Mouse (Mus musculus) ovary, postnatal 14 days (tissue): ENCODE results near the gene Dtx3.
"Not testable (repeated sequence)": the region's sequence is repeated elsewhere in the genome, so short reads cannot be mapped to it uniquely, and the experiment has no call there.

ENCODE experiments used
- DNase-seq: peaks from one replicate; pipeline ENCODE4 v3.0.0; 2022; ENCODE audit warnings: low spot score

Dtx3 gene

DNA sequence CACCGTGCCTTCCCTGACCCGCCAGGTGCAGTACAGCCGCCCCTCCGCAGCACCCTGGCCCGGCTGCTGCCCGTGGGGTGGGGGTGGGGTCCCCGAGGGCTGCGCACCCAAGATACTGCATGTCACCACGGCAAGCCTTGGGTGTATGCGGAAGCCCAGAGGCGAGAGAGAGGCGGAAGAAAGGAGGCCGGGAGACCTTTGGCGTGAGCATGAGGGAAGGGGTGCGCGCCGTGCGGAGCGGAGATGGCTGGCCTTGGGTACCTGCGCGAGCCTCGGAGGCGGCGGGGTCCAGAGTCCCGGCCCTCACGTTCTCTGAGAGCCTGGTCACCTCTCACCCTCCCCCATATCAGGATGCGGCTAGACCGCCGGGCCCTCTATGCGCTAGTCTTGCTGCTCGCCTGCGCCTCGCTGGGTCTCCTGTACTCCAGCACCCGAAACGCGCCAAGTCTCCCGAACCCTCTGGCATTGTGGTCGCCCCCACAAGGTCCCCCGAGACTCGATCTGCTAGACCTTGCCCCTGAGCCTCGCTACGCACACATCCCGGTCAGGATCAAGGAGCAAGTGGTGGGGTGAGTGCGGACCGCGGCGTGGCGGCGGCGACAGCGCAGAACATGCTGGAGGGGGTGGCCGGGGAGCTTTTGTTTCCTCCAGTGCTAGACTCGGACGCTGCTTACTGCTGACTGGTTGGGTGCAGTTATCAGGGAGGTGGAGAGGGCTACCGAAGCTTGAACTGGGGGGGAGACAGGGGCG, 29.7 kb downstream of the Dtx3 start:
- no peak for DNase-seq

DNA sequence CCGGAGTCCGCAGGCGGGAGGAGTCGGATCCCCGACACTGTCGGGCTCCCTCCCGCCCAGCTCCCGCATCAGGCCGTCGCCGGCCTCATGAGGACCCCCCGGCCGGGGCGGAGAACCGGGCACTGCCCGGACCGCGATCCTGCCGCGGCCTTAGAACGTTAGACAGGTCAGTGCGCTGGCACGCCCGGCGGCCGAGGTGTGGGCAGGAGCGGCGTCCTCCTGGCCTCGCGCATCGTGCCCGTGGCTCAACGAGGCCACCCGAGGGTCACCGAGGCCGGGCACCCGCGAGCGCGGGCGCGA, 30.2 kb downstream of the Dtx3 start:
- no peak for DNase-seq

DNA sequence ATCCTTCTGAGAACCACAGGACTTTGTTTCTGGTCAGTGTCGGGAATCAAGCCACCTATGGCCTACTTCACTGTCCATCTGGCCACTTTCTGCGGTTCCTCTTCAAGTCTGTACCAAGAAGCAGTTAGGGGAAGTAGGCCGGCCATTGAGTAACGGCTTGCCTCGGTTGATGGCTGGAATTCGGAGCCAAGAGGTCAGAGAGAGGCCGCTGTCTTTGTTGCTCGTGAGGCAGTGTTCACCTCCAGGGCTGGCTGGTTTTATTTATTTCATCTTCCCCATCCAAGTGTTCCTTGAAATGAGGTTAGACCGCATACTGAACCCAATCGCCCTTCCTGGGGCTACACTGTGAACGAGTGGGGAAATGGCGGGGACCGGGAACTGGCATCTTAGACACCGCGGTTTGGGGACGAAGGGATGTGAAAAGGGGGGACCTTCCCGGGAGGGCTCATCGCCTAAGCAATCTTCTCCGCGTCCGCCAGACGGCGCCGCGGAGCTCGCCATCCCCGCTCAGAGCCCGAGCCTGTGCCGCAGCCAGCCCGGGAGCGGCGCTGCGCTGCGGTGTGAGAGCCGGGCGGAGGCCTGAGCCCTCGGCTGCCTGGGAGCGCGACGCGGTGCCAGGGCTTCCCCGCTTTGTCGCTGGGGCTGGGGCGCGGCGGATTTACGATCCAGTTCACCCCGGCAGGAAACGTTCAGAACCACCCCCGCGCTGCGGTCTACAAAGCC, 30.7 kb downstream of the Dtx3 start, which contains the start of gene B4galnt1:
TSS of gene B4galnt1 (plus strand) at position 595 of the 723 bp plus-strand sequence.
- peak; percentile 57 for DNase-seq

DNA sequence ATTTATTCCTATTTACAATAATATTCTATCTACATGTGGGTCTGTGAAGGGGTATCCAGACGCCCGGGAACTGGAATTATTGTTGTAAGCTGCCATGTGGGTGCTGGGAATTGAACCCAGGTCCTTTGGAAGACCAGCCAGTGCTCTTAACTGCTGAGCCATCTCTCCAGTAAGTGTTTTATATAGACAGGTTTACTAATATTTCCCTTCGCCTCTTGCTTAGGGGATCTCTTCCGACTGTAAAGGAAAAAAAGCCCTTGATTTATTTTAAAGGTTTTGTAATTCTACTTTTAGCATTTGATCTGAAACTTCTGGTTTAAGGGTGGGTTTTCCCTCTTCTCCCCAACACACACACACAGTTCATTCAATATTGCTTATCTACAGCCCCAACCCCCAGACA, 31.3 kb downstream of the Dtx3 start:
- DNase-seq = no peak

DNA sequence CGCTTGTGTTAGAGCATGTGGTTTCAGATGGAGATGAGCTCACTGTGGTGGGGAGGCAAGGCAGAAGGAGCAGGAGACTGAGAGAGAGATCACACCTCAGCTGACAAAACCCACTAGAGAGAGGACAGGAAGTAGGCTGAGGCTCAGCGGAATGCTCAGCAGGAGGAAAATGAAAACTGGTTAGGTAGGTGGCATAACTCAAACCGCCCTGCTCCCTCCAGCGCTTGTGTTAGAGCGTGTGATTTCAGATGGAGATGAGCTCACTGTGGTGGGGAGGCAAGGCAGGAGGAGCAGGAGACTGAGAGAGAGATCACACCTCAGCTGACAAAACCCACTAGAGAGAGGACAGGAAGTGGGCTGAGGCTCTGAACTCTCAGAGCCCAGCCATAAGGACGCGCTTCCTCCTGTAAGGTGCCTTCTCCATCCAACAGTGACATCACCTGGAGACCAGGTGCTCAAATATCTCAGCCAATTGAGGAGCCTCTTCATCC, 32.7 kb downstream of the Dtx3 start:
- DNase-seq = not testable (repeated sequence)

DNA sequence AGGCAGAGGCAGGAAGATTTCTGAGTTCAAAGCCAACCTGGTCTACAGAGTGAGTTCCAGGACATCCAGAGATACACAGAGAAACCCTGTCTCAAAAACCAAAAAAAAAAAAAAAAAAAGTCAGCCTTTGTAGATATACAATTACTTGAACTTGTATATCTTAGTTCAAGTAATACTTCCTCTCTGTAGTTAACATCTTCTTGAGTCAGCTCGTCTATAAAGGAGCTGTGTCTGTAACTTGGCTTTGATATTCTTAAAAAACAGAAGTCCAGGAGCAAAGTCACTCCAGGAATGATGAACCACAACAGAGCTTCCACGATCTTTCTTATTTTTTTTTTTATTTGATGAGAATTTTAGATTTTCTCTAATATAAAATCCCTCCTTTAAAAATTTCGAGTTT, 34.8 kb downstream of the Dtx3 start:
- DNase-seq = no peak

DNA sequence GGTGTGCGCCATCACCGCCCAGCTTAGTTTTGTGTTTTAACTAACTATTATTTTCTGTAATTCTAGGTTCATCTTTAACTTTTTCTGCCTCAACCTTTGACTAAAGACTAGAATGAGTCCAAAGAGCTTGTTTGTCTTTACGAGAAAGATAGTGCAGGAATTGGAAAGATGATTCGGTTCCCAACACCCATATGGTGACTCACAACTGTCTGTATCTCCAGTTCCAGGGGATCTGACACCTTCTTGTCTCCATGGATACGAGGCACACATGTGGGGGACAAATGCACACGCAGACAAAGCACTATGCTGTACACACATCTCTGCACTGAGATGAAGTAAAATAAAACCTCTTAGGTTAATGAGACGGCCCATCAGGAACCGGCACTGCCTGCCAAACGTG, 35.4 kb downstream of the Dtx3 start:
- no peak for DNase-seq

DNA sequence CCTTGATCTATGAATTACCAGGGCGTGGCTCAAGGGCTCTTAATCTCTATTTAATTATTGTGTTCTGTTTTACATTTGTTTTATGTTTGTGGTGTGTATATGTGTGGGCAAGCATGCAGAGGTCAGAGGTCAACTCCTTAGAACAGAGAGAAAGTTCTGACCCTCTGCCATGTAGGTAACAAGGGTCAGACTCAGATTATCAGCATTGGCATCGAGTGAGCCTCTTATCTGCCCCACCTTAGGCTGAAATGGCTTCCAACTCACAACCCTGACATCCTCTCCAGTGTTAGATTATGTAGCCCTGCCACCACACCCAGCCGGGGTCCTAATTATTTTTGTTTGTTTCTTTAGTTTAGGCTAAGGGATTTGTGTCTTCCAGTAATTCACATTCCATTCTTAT, 37.1 kb downstream of the Dtx3 start:
- DNase-seq = no peak

DNA sequence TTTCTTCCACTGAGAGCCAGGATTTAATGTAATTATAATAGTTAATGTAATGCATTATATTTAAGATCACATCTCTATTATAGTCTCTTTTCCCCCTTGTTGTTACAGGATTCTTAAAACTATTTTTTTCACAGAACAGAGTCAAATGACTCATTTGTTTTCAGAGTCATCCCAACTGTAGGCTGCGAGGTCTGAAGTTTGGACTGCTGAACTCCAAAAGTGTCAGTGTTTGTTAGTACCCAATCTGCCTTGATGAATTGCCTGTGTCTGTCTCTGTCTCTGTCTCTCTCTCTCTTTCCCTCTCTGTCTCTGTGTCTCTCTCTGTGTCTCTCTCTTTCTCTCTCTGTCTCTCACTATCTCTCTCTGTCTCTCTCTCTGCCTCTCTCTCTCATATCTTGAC, 39.0 kb downstream of the Dtx3 start:
- DNase-seq = no peak

DNA sequence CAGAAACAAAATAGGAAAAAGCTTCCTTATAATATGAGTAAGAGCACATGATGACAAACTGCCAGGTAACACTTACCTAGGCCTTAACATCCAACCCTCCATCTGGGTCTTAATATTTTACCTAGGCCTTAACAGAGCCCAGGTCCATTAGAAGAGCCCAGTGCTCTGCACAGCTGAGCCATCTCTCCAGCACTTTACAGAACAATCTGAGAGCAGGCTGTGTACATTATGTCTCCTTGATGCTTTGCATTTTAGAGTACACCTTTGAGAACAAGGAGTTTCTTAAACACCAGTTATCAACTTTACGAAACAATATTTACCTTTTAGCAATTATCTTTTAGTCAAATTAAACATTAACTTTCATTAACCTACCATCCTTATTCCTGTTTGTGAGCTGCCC, 39.4 kb downstream of the Dtx3 start:
- no peak for DNase-seq

DNA sequence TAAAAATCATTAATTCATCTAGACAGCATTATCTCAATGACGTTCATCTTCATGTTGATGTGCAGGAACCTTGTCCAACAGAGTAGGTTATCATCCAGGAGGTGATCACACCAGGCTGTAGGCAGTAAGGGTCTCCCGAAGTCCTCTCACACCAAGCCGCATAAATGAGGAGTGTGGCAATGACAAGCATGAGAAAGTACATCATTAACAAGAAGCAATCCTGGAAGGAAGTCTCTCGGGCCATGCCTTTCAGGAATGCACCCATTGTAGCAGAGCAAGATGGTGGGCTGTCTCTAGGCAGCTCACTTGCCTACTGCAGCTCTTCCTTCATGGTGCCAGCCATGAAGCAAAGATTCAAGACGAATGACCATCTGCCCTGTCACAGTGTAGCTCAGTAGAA, 40.9 kb downstream of the Dtx3 start:
- no peak for DNase-seq

DNA sequence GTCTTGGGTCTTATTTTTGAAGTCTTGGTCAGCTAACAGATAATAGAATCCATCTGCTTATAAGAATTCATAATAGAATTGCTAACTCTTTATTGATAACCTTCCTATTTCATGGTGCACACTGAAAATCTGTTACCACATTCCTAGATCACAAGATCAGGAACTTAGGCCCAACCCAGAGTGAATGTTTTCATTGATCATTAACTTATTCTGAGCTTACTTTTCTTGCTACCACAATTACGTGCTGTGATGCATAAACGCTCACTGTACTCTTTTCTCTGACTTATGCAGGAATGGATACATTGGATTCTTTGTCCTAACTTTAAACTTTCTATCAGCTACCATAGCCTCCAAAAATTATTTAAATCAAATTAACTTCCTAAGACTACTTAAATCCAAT, 41.3 kb downstream of the Dtx3 start:
- DNase-seq = no peak

DNA sequence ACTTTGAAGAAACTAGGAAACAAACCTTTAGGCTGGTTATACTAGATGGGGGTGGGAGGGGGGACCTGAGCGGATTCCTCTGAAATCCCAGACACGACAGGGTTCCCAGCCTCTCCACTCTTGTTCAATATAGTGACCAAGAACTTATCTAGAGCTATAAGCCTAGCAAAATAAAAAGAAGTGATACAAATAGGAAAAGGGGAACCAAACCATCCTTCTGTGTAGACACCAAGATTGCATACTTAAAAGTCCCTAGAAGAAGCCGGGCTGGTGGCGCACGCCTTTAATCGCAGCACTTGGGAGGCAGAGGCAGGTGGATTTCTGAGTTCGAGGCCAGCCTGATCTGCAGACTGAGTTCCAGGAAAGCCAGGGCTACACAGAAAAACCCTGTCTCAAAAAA, 42.2 kb downstream of the Dtx3 start:
- DNase-seq = no peak

DNA sequence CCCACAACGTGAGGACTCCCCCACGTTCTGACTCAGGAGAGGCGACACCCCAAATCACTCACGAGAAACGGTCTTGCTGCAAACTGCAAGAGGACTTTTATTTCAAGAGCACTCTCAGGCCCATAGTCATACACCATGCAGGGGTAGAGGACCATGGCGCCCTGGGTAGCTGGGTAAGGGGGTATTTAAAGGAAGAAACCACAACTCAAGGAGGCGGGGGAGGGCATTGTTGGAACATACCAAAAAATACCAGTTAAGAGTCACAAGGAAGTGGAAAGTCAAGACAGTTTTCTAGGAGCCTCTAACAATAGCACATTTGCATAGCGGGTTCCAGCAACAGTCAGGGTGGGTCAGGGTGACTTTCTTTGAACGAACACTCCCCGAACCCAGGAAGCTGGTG, 43.0 kb downstream of the Dtx3 start:
- not testable (repeated sequence) for DNase-seq

DNA sequence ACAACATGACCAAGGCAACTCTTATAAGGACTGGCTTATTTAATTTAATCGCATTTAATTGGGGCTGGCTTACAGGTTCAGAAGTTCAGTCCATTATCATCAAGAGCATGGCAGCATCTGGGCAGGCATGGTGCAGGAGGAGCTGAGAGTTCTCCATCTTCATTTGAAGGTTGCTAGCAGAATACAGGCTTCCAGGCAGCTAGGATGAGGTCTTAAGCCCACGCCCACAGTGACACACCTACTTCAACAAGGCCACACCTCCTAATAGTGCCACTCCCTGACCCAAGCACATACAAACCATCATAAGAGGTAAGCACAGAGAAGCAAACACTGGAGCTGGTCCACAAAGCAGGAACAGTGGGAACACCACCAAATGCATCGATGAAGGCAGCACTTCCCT, 44.3 kb downstream of the Dtx3 start:
- DNase-seq = not testable (repeated sequence)

DNA sequence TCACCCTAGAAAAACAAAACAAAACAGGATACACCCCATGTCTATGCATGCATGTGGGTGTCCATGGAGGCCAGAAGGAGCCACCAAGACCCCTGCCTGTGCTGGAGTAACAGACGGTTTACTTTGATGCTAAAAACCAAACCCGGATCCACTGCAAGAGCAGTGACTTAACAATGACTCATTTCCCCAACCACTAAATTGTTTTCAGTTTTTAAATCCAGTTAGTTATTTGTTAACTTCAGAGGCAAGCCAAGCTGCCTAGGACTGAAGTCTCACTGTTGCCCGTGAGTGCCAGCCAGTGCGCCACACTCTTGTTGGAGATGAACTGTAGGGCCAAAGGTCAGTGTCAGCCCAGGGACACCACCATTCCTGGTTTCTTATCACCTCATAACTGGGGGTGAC, 45.1 kb downstream of the Dtx3 start:
- DNase-seq = no peak

DNA sequence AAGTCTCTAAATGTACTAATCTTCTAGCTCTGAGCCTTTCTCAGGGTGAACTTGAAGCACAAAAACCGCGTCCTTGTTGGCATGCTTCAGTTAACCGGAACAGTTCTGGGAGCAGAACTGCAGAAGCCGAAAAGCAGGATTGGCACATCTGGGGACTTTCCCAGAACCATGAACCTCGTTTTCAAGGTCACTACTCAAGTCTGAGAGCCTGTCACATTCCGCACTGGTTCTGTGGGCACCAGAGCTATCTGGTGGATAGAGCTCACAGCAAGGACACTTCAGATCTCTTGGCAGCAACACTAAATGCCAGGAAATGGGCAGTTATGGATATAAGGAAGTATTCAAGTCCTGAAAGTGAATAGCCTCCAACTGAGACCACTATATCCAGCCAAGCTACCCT, 48.4 kb downstream of the Dtx3 start:
- no peak for DNase-seq

DNA sequence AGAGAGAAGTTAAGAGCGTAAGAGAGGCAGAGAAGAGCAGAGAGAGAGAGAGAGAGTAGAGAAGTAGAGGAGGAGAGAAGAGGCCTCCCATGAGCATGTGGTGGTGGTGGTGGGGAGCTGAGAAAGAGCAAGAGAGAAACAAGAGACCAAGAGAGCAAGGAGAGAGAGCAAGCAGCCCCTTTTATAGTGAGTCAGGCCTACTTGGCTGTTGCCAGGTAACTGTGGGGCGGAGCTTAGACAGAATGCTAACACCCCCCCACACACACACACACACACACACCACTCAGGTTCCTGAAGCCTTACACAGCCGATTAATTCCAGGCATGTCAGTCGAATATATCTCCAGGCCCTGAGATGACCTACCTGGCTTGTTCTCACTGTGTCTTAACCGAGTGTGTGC, 50.2 kb downstream of the Dtx3 start:
- no peak for DNase-seq

DNA sequence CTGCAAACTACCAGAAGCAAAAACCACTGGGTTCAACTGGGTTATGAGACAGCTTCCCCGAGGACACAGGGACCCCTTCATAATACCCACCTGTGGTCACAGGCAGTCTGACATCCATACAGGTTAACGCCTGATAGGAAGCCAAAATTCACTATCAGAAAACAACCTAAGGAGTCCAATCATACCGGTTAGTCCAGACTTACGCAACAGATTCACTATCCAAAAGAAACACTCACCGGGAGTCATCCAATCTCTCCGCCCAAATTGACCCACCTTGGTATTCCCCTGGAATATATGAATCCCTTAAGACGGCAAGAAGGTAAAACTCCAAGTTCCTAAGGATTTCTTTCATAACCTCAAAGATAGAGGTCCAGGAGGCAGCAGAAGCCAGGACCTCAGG, 51.0 kb downstream of the Dtx3 start:
- DNase-seq = no peak

DNA sequence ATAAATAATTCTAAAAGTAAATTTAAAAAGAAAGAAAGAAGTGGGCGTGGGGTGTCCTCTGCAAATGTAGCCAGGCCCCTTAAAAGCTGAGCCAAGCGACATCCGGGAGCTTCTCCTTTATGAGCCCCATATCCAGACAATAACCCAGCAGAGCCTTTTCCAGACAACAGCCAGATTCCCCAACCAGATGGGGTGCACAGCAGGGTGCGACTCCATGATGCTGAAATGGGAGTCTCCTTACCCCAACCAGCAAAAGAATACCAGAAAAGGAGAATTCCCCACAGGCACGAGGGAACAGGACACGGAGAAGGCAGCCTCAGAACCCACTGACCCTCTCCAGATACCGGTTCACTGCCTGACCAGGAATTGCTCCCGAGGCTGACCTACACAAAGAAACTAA, 52.3 kb downstream of the Dtx3 start:
- no peak for DNase-seq

DNA sequence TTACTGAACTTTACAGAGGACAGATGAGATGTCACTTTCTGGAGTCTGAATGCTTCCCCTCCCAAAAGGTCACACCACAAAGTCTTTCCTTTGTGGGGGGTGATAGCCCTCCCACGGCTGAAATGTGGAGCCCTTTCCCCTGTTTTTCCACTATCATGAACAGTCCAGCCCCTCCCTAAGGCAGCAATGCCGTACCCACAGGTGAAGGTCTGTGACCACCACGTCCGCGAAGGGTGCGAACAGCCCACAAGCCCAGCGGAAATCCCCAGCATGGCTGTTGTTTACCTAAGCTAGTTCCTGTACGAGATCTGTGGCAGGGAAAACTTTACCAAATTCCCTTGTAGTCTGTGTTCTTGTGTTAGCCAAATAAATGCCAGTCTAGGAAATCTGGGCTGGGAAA, 54.0 kb downstream of the Dtx3 start:
- DNase-seq = no peak

DNA sequence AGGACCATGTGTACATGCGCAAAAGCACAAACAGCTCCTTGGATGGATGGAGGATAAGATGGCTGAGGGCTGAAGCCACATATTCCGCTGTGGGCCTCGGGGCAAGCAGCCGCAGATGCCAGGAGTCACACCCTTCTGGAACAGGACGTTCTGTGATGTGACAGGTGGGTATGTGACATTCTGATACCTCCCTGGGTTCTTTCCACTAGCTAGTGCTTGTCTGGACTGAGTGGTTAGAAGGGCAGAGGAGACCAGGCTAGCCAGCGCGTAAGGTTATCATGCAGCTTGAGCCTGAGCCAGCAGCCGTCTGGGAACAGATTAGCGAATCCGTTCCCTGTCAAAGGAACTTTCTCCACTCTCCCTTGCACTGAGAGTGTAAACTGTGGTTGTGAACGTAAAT, 54.6 kb downstream of the Dtx3 start:
- DNase-seq = no peak
